Mouse (Mus musculus) heart, embryonic 14.5 days (tissue): ENCODE data around the gene Ccnk. TPM values are rescaled to one million over a fixed set of nuclear protein-coding genes. Genes with fewer than 3 reads are reported as not detected.

ENCODE experiments used
- ATAC-seq: fragments of 200-750 bp; cut with Nextera tagmentation; 2 replicates; pipeline ENCODE4 v1.8.0; 2017; ENCODE audit warnings: low read depth, moderate TSS enrichment; ENCODE audit not compliant: insufficient number of reproducible peaks, insufficient read depth, low FRiP score
- H3K27ac ChIP-seq, 2 experiments: fragments of 200-500 bp in 1 of 2; fragments of 300-500 bp in 1 of 2; sonication (generic) in 1 of 2; replicated peaks in 1 of 2; 2 replicates each; pipeline ENCODE4 v1.5.1; 2012 to 2014; ENCODE audit warnings: low read depth in 2 of 2, low read length in 2 of 2, control low read depth in 1 of 2, mild to moderate bottlenecking in 1 of 2, mixed read lengths in 1 of 2; ENCODE audit not compliant: control insufficient read depth in 1 of 2, insufficient read depth in 1 of 2
- H3K27me3 ChIP-seq: fragments of 300-500 bp; sonication (generic); 2 replicates; pipeline ENCODE4 v1.6.1; 2014; ENCODE audit warnings: mild to moderate bottlenecking, low read length, control low read depth; ENCODE audit not compliant: control insufficient read depth, insufficient read depth
- H3K36me3 ChIP-seq: fragments of 300-500 bp; sonication (generic); 2 replicates; pipeline ENCODE4 v1.6.1; 2014; ENCODE audit warnings: mild to moderate bottlenecking, control low read depth, low read length, mixed read lengths; ENCODE audit not compliant: control insufficient read depth, insufficient read depth
- H3K4me1 ChIP-seq, 2 experiments: fragments of 200-500 bp in 1 of 2; fragments of 300-500 bp in 1 of 2; sonication (generic) in 1 of 2; 2 replicates each; pipeline ENCODE4 v1.6.1; 2012 to 2014; ENCODE audit warnings: low read length in 2 of 2, control low read depth in 1 of 2, mixed read lengths in 1 of 2; ENCODE audit not compliant: control insufficient read depth in 2 of 2, insufficient read depth in 2 of 2
- H3K4me2 ChIP-seq: fragments of 300-500 bp; sonication (generic); 2 replicates; pipeline ENCODE4 v1.6.1; 2014; ENCODE audit warnings: mild to moderate bottlenecking, low read length
- H3K4me3 ChIP-seq, 2 experiments: fragments of 200-500 bp in 1 of 2; fragments of 300-500 bp in 1 of 2; sonication (generic) in 1 of 2; 2 replicates each; pipeline ENCODE4 v1.5.1; 2012 to 2014; ENCODE audit warnings: low read length in 2 of 2, mild to moderate bottlenecking in 2 of 2, control low read depth in 1 of 2, low read depth in 1 of 2, moderate library complexity in 1 of 2; ENCODE audit not compliant: control insufficient read depth in 1 of 2, insufficient read depth in 1 of 2
- H3K9ac ChIP-seq: fragments of 300-500 bp; sonication (generic); 2 replicates; pipeline ENCODE4 v1.6.1; 2014; ENCODE audit warnings: mild to moderate bottlenecking, low read length
- H3K9me3 ChIP-seq: fragments of 300-500 bp; sonication (generic); 2 replicates; pipeline ENCODE4 v1.6.1; 2016; ENCODE audit warnings: low read length, control low read depth; ENCODE audit not compliant: control insufficient read depth
- WGBS: fragments of 180-500 bp; shearing (Covaris S2); extraction: QIAGEN DNeasy Blood & Tissue Kit; methylation state at CpG from one replicate; pipeline ENCODE4 v1.1.7; 2014; 5-methylcytosine and 5-hydroxymethylcytosine counted together
- polyA plus RNA-seq: library from polyadenylated mRNA; unstranded; fragments of >200 nt; fragmentation: Nextera tagmentation; extraction: Ambion mirVana; gene quantifications from 2 replicates; pipeline ENCODE4 v1.2.1, GENCODE M21; 2014

Ccnk gene
- polyA plus RNA-seq, 1 experiment from 2014 or later: 3.9 TPM

GRCm38 (mm10) chr12:108240953-108241588 lies 61.7 kb downstream of the Ccnk start:
- H3K27ac ChIP-seq: 0 out of 4 replicates have a peak overlapping the region, but pooled peaks of 1 of the 2 experiments have one; percentile 2
- ATAC-seq: no peak

GRCm38 (mm10) chr12:108241626-108242025 lies 62.2 kb downstream of the Ccnk start:
- H3K9me3 ChIP-seq: no peaks in the 10 kb centered on the region
- no peaks in the 10 kb centered on the region for H3K27me3 ChIP-seq
- H3K27ac ChIP-seq: 0 out of 4 replicates have a peak overlapping the region, but pooled peaks of 1 of the 2 experiments have one; percentile 2
- H3K4me1 ChIP-seq: peaks cover 79 to 93% of the 10 kb centered on the region in 2 experiments
- no peak overlapping the region for H3K4me2 ChIP-seq
- no peak overlapping the region for H3K4me3 ChIP-seq
- peak overlapping the region; percentile 1; the same call in 1 of the 2 replicates for H3K9ac ChIP-seq
- no peaks in the 10 kb centered on the region for H3K36me3 ChIP-seq
- ATAC-seq: no peak
- WGBS: 71% methylated on average over 6 of the region's 6 CpGs

More at GRCm38 (mm10) chr12:108240953-108241588, 61.7 kb downstream of the Ccnk start:
- 63% methylated on average over 21 of the region's 21 CpGs for whole genome bisulfite sequencing
- H3K9ac ChIP-seq: peak overlapping the region; percentile 1; the same call in 1 of the 2 replicates
- no peak overlapping the region for H3K4me2 ChIP-seq
- H3K4me1 ChIP-seq: peaks cover 78 to 93% of the 10 kb centered on the region in 2 experiments
- H3K9me3 ChIP-seq: no peaks in the 10 kb centered on the region
- no peaks in the 10 kb centered on the region for H3K27me3 ChIP-seq
- H3K36me3 ChIP-seq: no peaks in the 10 kb centered on the region
- H3K4me3 ChIP-seq: no peak overlapping the region

- H3K27ac ChIP-seq: no peak overlapping the region
- no peaks in the 10 kb centered on the region for H3K9me3 ChIP-seq
- peaks cover 79 to 93% of the 10 kb centered on the region in 2 experiments for H3K4me1 ChIP-seq
- ATAC-seq: no peak
- H3K9ac ChIP-seq: no peak overlapping the region
- H3K4me3 ChIP-seq: no peak overlapping the region
- whole genome bisulfite sequencing: 89% methylated on average over 20 of the region's 20 CpGs
- no peak overlapping the region for H3K4me2 ChIP-seq
- no peaks in the 10 kb centered on the region for H3K36me3 ChIP-seq
- H3K27me3 ChIP-seq: no peaks in the 10 kb centered on the region
Observed at GRCm38 (mm10) chr12:108242243-108242745, 62.9 kb downstream of the Ccnk start.

- 0% methylated on average over 8 of the region's 8 CpGs for WGBS
- ATAC-seq: peak; percentile 63
Observed at GRCm38 (mm10) chr12:108244778-108245177, 65.4 kb downstream of the Ccnk start.

GRCm38 (mm10) chr12:108245579-108245978 lies 66.2 kb downstream of the Ccnk start:
- Histone ChIP-seq H3K27me3 (no peaks in the 10 kb centered on the region), H3K9me3 (no peaks in the 10 kb centered on the region), H3K4me1 (peaks cover 68 to 85% of the 10 kb centered on the region in 2 experiments), H3K9ac (peak overlapping the region; percentile 35), H3K27ac (peak overlapping the region; percentile 79 to 87), H3K4me2 (peak overlapping the region; percentile 45), H3K36me3 (no peaks in the 10 kb centered on the region), H3K4me3 (no peak overlapping the region)
- 32% methylated on average over 9 of the region's 9 CpGs for WGBS
- no peak for ATAC-seq

More at GRCm38 (mm10) chr12:108244778-108245177, 65.4 kb downstream of the Ccnk start:
- Histone ChIP-seq H3K27ac (peak overlapping the region; percentile 87 to 93), H3K4me3 (0 out of 4 replicates have a peak overlapping the region, but pooled peaks of 1 of the 2 experiments have one; percentile 2), H3K36me3 (no peaks in the 10 kb centered on the region), H3K4me1 (peaks cover 67 to 85% of the 10 kb centered on the region in 2 experiments), H3K27me3 (no peaks in the 10 kb centered on the region), H3K4me2 (peak overlapping the region; percentile 45), H3K9me3 (no peaks in the 10 kb centered on the region), H3K9ac (peak overlapping the region; percentile 54)

GRCm38 (mm10) chr12:108246759-108247500 lies 67.6 kb downstream of the Ccnk start:
- Histone ChIP-seq H3K4me1 (peaks cover 61 to 73% of the 10 kb centered on the region in 2 experiments), H3K27me3 (no peaks in the 10 kb centered on the region), H3K27ac (0 out of 4 replicates have a peak overlapping the region, but pooled peaks of 1 of the 2 experiments have one; percentile 87), H3K4me3 (no peak overlapping the region), H3K4me2 (no peak overlapping the region), H3K9ac (no peak overlapping the region), H3K36me3 (no peaks in the 10 kb centered on the region), H3K9me3 (no peaks in the 10 kb centered on the region)
- WGBS: 72% methylated on average over 10 of the region's 10 CpGs
- ATAC-seq: no peak

- H3K27ac ChIP-seq: peak overlapping the region; percentile 76 to 81
- no peak for ATAC-seq
- H3K36me3 ChIP-seq: no peaks in the 10 kb centered on the region
- H3K4me1 ChIP-seq: peaks cover 74 to 75% of the 10 kb centered on the region in 2 experiments
- no peaks in the 10 kb centered on the region for H3K9me3 ChIP-seq
- H3K4me3 ChIP-seq: no peak overlapping the region
- H3K9ac ChIP-seq: peak overlapping the region; percentile 27; the same call in 1 of the 2 replicates
- peak overlapping the region; percentile 54 for H3K4me2 ChIP-seq
- WGBS: 74% methylated on average over 8 of the region's 8 CpGs
- H3K27me3 ChIP-seq: no peaks in the 10 kb centered on the region
Observed at GRCm38 (mm10) chr12:108249019-108249418, 69.6 kb downstream of the Ccnk start.
